Mouse (Mus musculus): Measurements from ENCODE around the gene Zfp683. TPM values are rescaled to one million over a fixed set of nuclear protein-coding genes. Genes with fewer than 3 reads are reported as not detected.
A peak's percentile ranks its signal among the peaks of the same experiment; 100 is the strongest.

Gene Zfp683
- polyA plus RNA-seq, 2 experiments = 0.03 TPM; not detected in 1

GRCm38 (mm10) chr4:134058908-134059307, 5.3 kb downstream of the Zfp683 start:
- Histone ChIP-seq H3K27me3 (ENCODE audit: control insufficient read depth, insufficient read depth, low read length) (no peaks in the 10 kb centered on the region), H3K4me1 (replicated peaks; ENCODE audit: control insufficient read depth in 2 of 2, insufficient read depth in 2 of 2, low read length in 1 of 2) (peaks cover 0 to 9% of the 10 kb centered on the region in 2 experiments; a peak in 3 of 4 replicates), H3K36me3 (replicated peaks; ENCODE audit: control insufficient read depth, insufficient read depth, low read depth) (no peaks in the 10 kb centered on the region), H3K27ac (no peak overlapping the region), H3K4me3 (ENCODE audit: insufficient read depth in 1 of 2, low read depth in 2 of 2, low read length in 2 of 2) (no peak overlapping the region), H3K4me2 (ENCODE audit: low read depth) (no peak overlapping the region), H3K9ac (replicated peaks) (no peak overlapping the region), H3K9me3 (ENCODE audit: control insufficient read depth, low read length) (no peaks in the 10 kb centered on the region)
- ATAC-seq (ENCODE audit: insufficient read depth) (no peak), DNase-seq (ENCODE audit: low read depth in 3 of 3, low spot score in 3 of 3) (no peak)
- TF ChIP-seq EP300 (IDR thresholded peaks at IDR 0.05; ENCODE audit: low read depth) = no peak
- no peak for TF ChIP-seq CTCF (IDR thresholded peaks at IDR 0.05; ENCODE audit: low read depth)
- 50% methylated on average over 6 of the region's 6 CpGs for WGBS (ENCODE audit: insufficient replicate concordance)

DNA sequence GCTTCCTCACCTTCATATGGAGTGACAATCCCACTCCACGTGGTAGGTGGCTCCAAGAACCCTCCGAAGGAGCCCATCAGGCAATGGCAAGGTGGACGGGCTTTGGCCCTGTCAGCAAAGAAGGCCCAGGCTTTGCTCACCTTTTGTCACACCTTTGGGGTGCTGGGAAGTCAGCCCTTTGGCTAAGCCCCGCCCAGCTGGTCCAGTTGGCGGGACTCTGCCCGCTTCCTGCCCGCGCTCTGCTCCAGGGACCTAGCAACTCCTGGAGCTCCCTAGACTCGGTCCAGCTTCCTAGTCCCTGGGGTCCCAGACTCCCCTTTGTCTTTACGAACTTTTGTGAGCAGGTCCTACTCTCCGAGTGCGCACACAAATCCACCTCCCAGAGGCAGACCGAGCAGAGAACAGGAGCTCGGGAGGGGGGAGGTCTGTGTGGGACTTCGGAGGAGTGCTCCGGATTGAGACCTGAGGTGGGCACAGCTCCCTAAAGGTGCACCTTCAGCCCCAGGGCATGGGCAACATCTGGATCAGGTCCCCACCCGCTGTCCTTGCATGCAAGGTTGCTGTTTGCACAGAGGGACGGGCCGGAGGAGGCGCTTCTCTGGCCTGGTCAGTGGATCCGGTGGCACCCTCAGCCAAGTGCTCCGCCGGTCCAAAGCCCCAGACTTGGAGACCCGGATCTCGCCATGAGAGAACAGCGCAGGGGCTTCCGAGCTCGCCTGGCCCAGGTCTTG, 6.7 kb downstream of the Zfp683 start, which contains the start of gene Crybg2:
Gene Crybg2, plus strand, starts transcription at position 681 of the 731 bp plus-strand sequence.
- 56% methylated on average over 28 of the region's 28 CpGs for WGBS (ENCODE audit: insufficient replicate concordance)

DNA sequence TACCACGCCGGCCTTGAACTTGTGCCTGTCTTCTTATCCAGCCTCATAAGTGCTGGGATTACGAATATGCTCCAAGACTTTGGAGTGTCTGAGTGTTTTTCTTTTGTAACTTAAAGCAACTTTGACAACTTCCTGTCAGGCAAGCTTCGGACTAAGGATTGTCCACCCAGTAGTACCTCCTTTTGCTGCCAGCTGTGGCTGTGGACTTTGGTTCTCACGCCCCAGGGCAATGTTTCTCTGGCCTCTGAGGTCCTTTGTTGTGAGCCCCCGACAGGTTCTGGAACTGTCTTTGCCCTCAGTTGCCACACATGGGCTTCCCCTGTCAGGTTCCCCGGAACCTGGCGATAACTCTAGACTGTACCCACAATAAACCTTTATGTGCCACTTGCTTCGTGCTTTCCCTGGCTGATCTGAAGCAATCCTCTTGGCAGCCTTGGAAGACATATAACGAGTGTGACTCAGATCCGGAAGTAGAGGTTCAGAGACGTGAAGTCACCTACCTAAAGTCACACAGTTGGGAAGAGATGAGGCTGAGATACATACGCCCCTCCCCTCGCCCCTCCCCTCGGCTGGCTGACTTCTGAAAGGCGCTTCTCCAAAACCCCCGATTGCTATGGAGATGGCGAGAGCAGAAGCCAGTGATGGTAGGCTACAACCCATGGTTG, 7.7 kb downstream of the Zfp683 start:
- no peak overlapping the region for H3K4me2 ChIP-seq (ENCODE audit: low read depth)
- no peak overlapping the region for H3K9ac ChIP-seq (replicated peaks)
- 47% methylated on average over 18 of the region's 18 CpGs for WGBS (ENCODE audit: insufficient replicate concordance)
- TF ChIP-seq EP300 (IDR thresholded peaks at IDR 0.05; ENCODE audit: low read depth) (no peak), CTCF (IDR thresholded peaks at IDR 0.05; ENCODE audit: low read depth) (no peak)
- no peaks in the 10 kb centered on the region for H3K36me3 ChIP-seq (replicated peaks; ENCODE audit: control insufficient read depth, insufficient read depth, low read depth)
- H3K9me3 ChIP-seq (ENCODE audit: control insufficient read depth, low read length) = no peaks in the 10 kb centered on the region
- no peak for ATAC-seq (ENCODE audit: insufficient read depth)
- peaks cover 0 to 9% of the 10 kb centered on the region in 2 experiments; a peak in 3 of 4 replicates for H3K4me1 ChIP-seq (replicated peaks; ENCODE audit: control insufficient read depth in 2 of 2, insufficient read depth in 2 of 2, low read length in 1 of 2)
- H3K27ac ChIP-seq = no peak overlapping the region
- no peaks in the 10 kb centered on the region; the same call in 1 of the 2 replicates for H3K27me3 ChIP-seq (ENCODE audit: control insufficient read depth, insufficient read depth, low read length)
- DNase-seq (ENCODE audit: low read depth in 3 of 3, low spot score in 3 of 3) = no peak
- no peak overlapping the region for H3K4me3 ChIP-seq (ENCODE audit: insufficient read depth in 1 of 2, low read depth in 2 of 2, low read length in 2 of 2)

More for the DNA sequence above, 6.7 kb downstream of the Zfp683 start, which contains the start of gene Crybg2:
- no peak within 1 kb of the TSS for H3K4me2 ChIP-seq (ENCODE audit: low read depth)
- no peak for TF ChIP-seq CTCF (IDR thresholded peaks at IDR 0.05; ENCODE audit: low read depth)
- TF ChIP-seq EP300 (IDR thresholded peaks at IDR 0.05; ENCODE audit: low read depth) = no peak
- no peaks in the 10 kb centered on the region for H3K36me3 ChIP-seq (replicated peaks; ENCODE audit: control insufficient read depth, insufficient read depth, low read depth)
- H3K4me3 ChIP-seq (ENCODE audit: insufficient read depth in 1 of 2, low read depth in 2 of 2, low read length in 2 of 2) = no peak within 1 kb of the TSS
- H3K27me3 ChIP-seq (ENCODE audit: control insufficient read depth, insufficient read depth, low read length) = no peaks in the 10 kb centered on the region; the same call in 1 of the 2 replicates
- ATAC-seq (ENCODE audit: insufficient read depth) = no peak
- no peak within 1 kb of the TSS for H3K9ac ChIP-seq (replicated peaks)
- H3K27ac ChIP-seq = no peak within 1 kb of the TSS
- no peaks in the 10 kb centered on the region for H3K9me3 ChIP-seq (ENCODE audit: control insufficient read depth, low read length)
- peaks cover 0 to 9% of the 10 kb centered on the region in 2 experiments; a peak in 3 of 4 replicates for H3K4me1 ChIP-seq (replicated peaks; ENCODE audit: control insufficient read depth in 2 of 2, insufficient read depth in 2 of 2, low read length in 1 of 2)
- no peak for DNase-seq (ENCODE audit: low read depth in 3 of 3, low spot score in 3 of 3)

- Histone ChIP-seq H3K27me3 (ENCODE audit: control insufficient read depth, insufficient read depth, low read length) (no peaks in the 10 kb centered on the region; the same call in 1 of the 2 replicates), H3K27ac (no peak overlapping the region), H3K4me1 (replicated peaks; ENCODE audit: control insufficient read depth in 2 of 2, insufficient read depth in 2 of 2, low read length in 1 of 2) (peaks cover 0 to 9% of the 10 kb centered on the region in 2 experiments; a peak in 3 of 4 replicates), H3K9me3 (ENCODE audit: control insufficient read depth, low read length) (no peaks in the 10 kb centered on the region), H3K36me3 (replicated peaks; ENCODE audit: control insufficient read depth, insufficient read depth, low read depth) (no peaks in the 10 kb centered on the region), H3K4me2 (ENCODE audit: low read depth) (no peak overlapping the region), H3K4me3 (ENCODE audit: insufficient read depth in 1 of 2, low read depth in 2 of 2, low read length in 2 of 2) (no peak overlapping the region), H3K9ac (replicated peaks) (no peak overlapping the region)
- peak in 2 of 3 experiments; percentile 22 to 31 for DNase-seq (ENCODE audit: low read depth in 3 of 3, low spot score in 3 of 3)
- WGBS (ENCODE audit: insufficient replicate concordance) = 29% methylated on average over 8 of the region's 8 CpGs
- no peak for TF ChIP-seq EP300 (IDR thresholded peaks at IDR 0.05; ENCODE audit: low read depth)
- TF ChIP-seq CTCF (IDR thresholded peaks at IDR 0.05; ENCODE audit: low read depth) = no peak
- ATAC-seq (ENCODE audit: insufficient read depth) = peak; percentile 28; the same call in 1 of the 2 replicates
These were observed 8.4 kb downstream of the Zfp683 start for GRCm38 (mm10) chr4:134061944-134062446.

All from liver, embryonic 14.5 days (tissue).